Mouse (Mus musculus) lung, embryonic 15.5 days (tissue): Measurements from ENCODE around the gene Tgds. TPM values are rescaled to one million over a fixed set of nuclear protein-coding genes. Genes with fewer than 3 reads are reported as not detected.

Source experiments
- ATAC-seq: fragments of 200-750 bp; cut with Nextera tagmentation; 2 replicates; pipeline ENCODE4 v1.8.0; 2017; ENCODE audit warnings: moderate number of reproducible peaks, borderline replicate concordance; ENCODE audit not compliant: low FRiP score, low TSS enrichment; ENCODE audit errors: extremely low read depth
- H3K27ac ChIP-seq: fragments of 300-500 bp; sonication (generic); 2 replicates; pipeline ENCODE4 v1.5.1; 2015; ENCODE audit warnings: moderate library complexity, mild to moderate bottlenecking, inconsistent platforms
- H3K27me3 ChIP-seq: fragments of 300-500 bp; sonication (generic); 2 replicates; pipeline ENCODE4 v1.6.1; 2015; ENCODE audit warnings: inconsistent platforms
- H3K36me3 ChIP-seq: fragments of 300-500 bp; sonication (generic); 2 replicates; pipeline ENCODE4 v1.6.1; 2015; ENCODE audit warnings: inconsistent platforms
- H3K4me1 ChIP-seq: fragments of 300-500 bp; sonication (generic); 2 replicates; pipeline ENCODE4 v1.6.1; 2015; ENCODE audit warnings: inconsistent platforms
- H3K4me2 ChIP-seq: fragments of 300-500 bp; sonication (generic); 2 replicates; pipeline ENCODE4 v1.6.1; 2015; ENCODE audit warnings: inconsistent platforms, mild to moderate bottlenecking, moderate library complexity
- H3K4me3 ChIP-seq: fragments of 300-500 bp; sonication (generic); 2 replicates; pipeline ENCODE4 v1.5.1; 2015; ENCODE audit warnings: mild to moderate bottlenecking, inconsistent platforms
- H3K9ac ChIP-seq: fragments of 300-500 bp; sonication (generic); 2 replicates; pipeline ENCODE4 v1.6.1; 2015; ENCODE audit warnings: inconsistent platforms
- H3K9me3 ChIP-seq: fragments of 300-500 bp; sonication (generic); 2 replicates; pipeline ENCODE4 v1.6.1; 2016; ENCODE audit warnings: inconsistent platforms
- WGBS: fragments of 180-500 bp; shearing (Covaris S2); methylation state at CpG from one replicate; pipeline ENCODE4 v1.1.7; 2015; 5-methylcytosine and 5-hydroxymethylcytosine counted together
- polyA plus RNA-seq: library from polyadenylated mRNA; unstranded; fragments of >200 nt; fragmentation: Nextera tagmentation; extraction: Ambion mirVana; gene quantifications from 2 replicates; pipeline ENCODE4 v1.2.1, GENCODE M21; 2015

Tgds gene
- polyA plus RNA-seq, 1 experiment from 2014 or later: 35.7 TPM

GRCm38 (mm10) chr14:118086271-118087035 is 46.1 kb downstream of the Tgds start:
- H3K27me3 ChIP-seq: no peaks in the 10 kb centered on the region
- no peak overlapping the region for H3K9ac ChIP-seq
- ATAC-seq: no peak
- H3K4me2 ChIP-seq: no peak overlapping the region
- H3K9me3 ChIP-seq: no peaks in the 10 kb centered on the region
- no peak overlapping the region for H3K4me3 ChIP-seq
- no peaks in the 10 kb centered on the region for H3K36me3 ChIP-seq
- 36% methylated on average over 5 of the region's 5 CpGs for WGBS
- peaks cover 4% of the 10 kb centered on the region; the same call in 1 of the 2 replicates for H3K4me1 ChIP-seq
- no peak overlapping the region for H3K27ac ChIP-seq

GRCm38 (mm10) chr14:118083851-118084250 is 48.7 kb downstream of the Tgds start:
- H3K9me3 ChIP-seq: no peaks in the 10 kb centered on the region
- H3K27me3 ChIP-seq: no peaks in the 10 kb centered on the region
- H3K36me3 ChIP-seq: no peaks in the 10 kb centered on the region
- peaks cover 4% of the 10 kb centered on the region; the same call in 1 of the 2 replicates for H3K4me1 ChIP-seq
- no peak overlapping the region for H3K27ac ChIP-seq
- 85% methylated on average over 6 of the region's 6 CpGs for WGBS
- no peak overlapping the region for H3K4me3 ChIP-seq
- no peak for ATAC-seq
- H3K4me2 ChIP-seq: no peak overlapping the region
- H3K9ac ChIP-seq: no peak overlapping the region

- Histone ChIP-seq H3K9me3 (no peaks in the 10 kb centered on the region), H3K4me2 (0 out of 2 replicates have a peak overlapping the region, but pooled peaks have one; percentile 2), H3K36me3 (no peaks in the 10 kb centered on the region), H3K27me3 (no peaks in the 10 kb centered on the region), H3K4me3 (no peak overlapping the region), H3K27ac (no peak overlapping the region), H3K4me1 (no peaks in the 10 kb centered on the region), H3K9ac (no peak overlapping the region)
- 26% methylated on average over 11 of the region's 11 CpGs for WGBS
- ATAC-seq: no peak
Measured at GRCm38 (mm10) chr14:118080606-118081005, 51.9 kb downstream of the Tgds start.

- no peak overlapping the region for H3K4me3 ChIP-seq
- H3K9me3 ChIP-seq: no peaks in the 10 kb centered on the region
- H3K27ac ChIP-seq: peak overlapping the region; percentile 6; the same call in 1 of the 2 replicates
- H3K27me3 ChIP-seq: no peaks in the 10 kb centered on the region
- no peaks in the 10 kb centered on the region for H3K4me1 ChIP-seq
- H3K36me3 ChIP-seq: no peaks in the 10 kb centered on the region
- no peak overlapping the region for H3K4me2 ChIP-seq
- peak; percentile 57; the same call in 1 of the 2 replicates for ATAC-seq
- WGBS: 52% methylated on average over 12 of the region's 12 CpGs
- H3K9ac ChIP-seq: no peak overlapping the region
Measured at GRCm38 (mm10) chr14:118070100-118070499, 62.5 kb downstream of the Tgds start.

- H3K27ac ChIP-seq: peak overlapping the region; percentile 21; the same call in 1 of the 2 replicates
- no peaks in the 10 kb centered on the region for H3K9me3 ChIP-seq
- no peak overlapping the region for H3K9ac ChIP-seq
- no peaks in the 10 kb centered on the region for H3K36me3 ChIP-seq
- WGBS: 64% methylated on average over 12 of the region's 12 CpGs
- no peaks in the 10 kb centered on the region for H3K4me1 ChIP-seq
- no peak for ATAC-seq
- no peak overlapping the region for H3K4me2 ChIP-seq
- H3K4me3 ChIP-seq: no peak overlapping the region
- no peaks in the 10 kb centered on the region for H3K27me3 ChIP-seq
Measured at GRCm38 (mm10) chr14:118069439-118070079, 63.0 kb downstream of the Tgds start.

Other genes starting within 250 kb of the Tgds start
- 0.76 and 1.2 TPM in 2 replicates for gene Dct, start 80.5 kb downstream of the Tgds start, polyA plus RNA-seq
- 60.6 and 60.8 TPM in 2 replicates for gene Gpr180, start 4.4 kb upstream of the Tgds start, polyA plus RNA-seq
- 0.72 and 0.96 TPM in 2 replicates for gene Sox21, start 104.3 kb upstream of the Tgds start, polyA plus RNA-seq
- not detected in 2 replicates for gene Gm9376, start 134.2 kb upstream of the Tgds start, polyA plus RNA-seq